Mouse (Mus musculus) left cerebral cortex, postnatal 25 days (tissue): ENCODE measurements around the gene Lrrc8c. TPM values are rescaled to one million over a fixed set of nuclear protein-coding genes. Genes with fewer than 3 reads are reported as not detected.

ENCODE experiments used
- DNase-seq, 2 experiments: peaks; one replicate each; pipeline ENCODE4 v3.0.0; 2022; ENCODE audit warnings: low spot score in 2 of 2, mixed read lengths in 1 of 2
- intact Hi-C: fragments of 180-260 bp; cut with DNase I; formaldehyde crosslinking; loops from one replicate; pipeline ENCODE4 v1.15.1; 2025
- total RNA-seq, 2 experiments: library from RNA; stranded (reverse); gene quantifications; 2 replicates each; pipeline ENCODE4 v1.2.3; 2021

Lrrc8c gene
- 10 to 100 TPM; 30.4 to 35.0 TPM for total RNA-seq

DNA sequence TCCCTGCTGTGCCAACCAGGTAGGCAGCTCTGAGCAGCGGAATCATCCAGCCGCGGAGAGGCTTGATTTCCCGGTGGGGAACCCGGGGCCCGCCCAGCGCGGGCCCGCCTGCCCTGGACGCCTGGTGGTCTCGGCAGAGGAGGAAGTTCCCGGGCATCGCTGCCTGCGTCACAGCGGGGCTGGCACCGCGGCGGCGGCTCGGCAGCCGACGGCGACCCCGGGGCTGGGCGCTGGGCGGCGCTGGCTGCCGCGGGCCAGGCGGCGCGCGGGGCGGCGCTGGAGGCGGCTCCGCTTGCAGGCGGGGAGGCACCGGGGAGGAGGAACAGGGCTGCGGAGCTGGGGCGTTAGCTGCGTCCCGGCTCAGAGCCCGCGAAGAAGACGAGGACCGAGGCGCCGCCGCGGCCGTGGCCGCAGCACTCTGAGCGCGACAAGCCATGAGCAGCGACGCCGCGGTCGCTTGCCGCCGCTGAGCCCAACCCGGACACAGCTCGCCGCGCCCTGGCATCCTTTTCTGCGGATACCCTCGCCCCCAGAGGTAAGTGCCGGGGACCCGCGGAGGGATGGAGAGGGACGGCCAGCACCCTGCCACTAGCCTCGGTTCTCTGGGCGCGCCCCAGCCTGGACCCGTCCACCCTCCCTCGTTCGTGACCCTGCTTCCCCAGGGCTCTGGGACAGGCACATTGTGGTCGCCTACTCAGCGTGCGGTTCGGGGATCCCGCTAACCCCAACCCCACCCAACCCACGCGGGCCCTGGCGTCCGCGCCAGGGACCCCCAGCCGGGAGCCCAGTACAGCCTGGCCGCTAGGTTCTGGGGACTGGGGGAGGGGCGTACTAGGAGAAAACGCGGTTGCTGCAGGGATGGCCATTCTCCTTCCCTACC lies at the start of gene Lrrc8c:
Gene Lrrc8c (plus strand): TSS at position 293 of the 880 bp plus-strand sequence.
- intact Hi-C loops = loop anchor here (1.0 kb wide), 1 partner anchor 135 kb away; no protein-coding TSS in a partner anchor
- DNase-seq = peak; percentile 89

DNA sequence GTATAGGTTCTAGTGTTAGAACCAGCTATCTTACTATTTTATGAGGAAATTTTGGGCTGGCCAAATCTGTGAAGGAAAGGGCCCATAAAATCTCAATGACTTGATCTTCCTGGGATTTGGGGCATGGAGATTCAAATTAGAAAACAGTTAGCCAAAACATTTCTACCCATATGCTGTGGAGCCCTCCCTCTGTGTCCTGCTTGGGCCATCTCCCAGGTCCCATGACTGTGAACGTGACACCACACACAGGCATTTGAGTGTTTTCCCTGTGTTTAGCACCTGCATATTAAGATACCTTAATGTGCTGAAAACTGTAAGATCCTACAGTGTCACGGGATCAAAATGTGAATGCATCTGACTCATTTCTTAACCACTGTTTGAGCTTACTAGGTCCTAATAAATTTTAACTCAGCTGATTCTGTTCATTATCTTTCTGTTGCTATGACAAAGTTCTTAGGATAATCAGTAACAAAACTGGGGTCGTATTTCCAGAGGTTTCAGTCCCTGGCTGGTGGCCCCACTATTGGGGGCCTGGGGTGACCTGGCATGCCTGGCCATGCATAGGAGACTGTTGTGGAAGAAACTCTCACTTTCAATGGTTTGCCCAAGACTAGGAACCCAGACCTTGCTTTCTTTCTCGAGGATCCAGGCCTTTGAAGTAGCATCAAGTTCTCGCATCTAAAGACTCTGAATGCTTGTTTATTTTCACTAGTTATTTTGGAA lies 46.0 kb upstream of the Lrrc8c start:
- intact Hi-C loops = no loop called here
- no peak for DNase-seq

DNA sequence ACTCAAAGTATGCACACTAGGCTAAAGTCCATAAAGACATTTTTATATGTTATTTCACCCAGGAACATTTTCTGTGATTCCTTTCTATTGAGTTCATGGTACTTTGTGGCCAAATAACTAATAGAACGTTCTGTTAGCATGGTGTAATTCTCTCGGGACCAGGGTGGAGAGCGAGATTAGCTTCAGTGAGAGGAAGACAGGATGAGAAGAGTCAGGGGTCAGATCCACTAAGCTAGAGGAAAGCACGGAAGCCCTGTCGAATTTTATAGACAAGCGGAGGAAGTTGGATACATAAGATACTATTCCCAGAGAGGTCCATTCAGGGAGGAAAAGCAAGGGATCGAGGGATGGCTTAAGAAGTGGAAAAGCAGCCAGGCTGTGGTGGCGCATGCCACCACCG lies 41.7 kb upstream of the Lrrc8c start:
- no peak for DNase-seq
- intact Hi-C loops = no loop called here

DNA sequence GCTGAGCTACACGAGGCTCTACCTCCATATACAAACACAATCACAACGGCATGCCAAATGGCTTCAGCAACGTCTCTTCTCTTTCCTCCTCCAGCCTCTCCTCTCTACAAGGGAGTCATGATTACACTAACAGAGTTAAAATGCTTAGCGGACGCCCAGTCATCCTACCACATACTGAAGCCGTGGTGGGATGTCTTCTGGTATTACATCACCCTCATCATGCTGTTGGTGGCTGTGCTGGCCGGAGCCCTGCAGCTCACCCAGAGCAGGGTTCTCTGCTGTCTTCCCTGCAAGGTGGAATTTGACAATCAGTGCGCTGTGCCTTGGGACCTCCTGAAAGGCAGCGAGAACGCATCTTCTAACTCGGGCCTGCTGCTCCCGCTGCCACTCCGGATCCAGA lies 39.5 kb upstream of the Lrrc8c start:
- intact Hi-C loops = no loop called here

GRCm38 (mm10) chr5:105480561-105480960 lies 38.6 kb upstream of the Lrrc8c start:
- no peak for DNase-seq
- intact Hi-C loops = no loop called here

More for the DNA sequence above, 39.5 kb upstream of the Lrrc8c start:
- DNase-seq = no peak

DNA sequence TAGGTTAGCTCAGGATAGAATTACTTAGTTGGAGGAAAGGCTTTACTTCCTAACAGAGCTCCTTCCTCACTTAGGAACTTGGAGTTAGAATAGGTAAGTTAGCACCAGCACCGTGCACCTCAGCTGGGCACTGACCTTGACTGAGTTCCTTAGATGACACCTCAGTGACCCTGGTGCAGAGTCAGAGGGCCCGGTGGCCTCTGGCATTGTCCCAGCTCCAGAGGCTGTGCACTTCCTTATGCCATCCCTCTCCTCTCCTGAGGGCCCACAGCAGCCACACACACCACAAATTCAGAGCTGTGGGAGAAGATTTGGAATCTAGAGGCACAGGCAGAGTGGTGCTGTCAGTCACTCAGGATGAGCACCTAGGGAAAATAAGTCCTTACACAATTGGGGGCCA lies 35.6 kb upstream of the Lrrc8c start:
- no peak for DNase-seq
- intact Hi-C loops = no loop called here

DNA sequence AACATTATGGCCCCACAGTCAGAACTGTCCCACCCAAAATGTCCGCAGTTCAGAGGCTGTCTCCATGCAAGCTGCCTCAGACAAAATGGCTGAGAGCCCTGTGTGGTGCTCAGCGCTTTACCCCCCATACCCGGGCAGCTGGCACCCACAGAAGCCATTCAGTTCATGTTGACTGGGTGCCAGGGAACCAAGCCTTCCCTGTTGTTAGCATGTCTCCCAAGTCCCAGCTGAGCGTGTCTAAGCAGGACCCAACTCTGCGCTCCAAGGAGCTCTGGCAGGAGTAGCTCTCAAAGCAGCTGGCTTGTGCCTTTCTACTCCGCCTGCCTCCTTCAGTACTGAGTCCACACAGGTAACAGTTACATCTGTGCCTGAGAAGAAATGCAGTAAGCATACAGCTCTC lies 34.9 kb upstream of the Lrrc8c start:
- intact Hi-C loops = no loop called here
- no peak for DNase-seq

DNA sequence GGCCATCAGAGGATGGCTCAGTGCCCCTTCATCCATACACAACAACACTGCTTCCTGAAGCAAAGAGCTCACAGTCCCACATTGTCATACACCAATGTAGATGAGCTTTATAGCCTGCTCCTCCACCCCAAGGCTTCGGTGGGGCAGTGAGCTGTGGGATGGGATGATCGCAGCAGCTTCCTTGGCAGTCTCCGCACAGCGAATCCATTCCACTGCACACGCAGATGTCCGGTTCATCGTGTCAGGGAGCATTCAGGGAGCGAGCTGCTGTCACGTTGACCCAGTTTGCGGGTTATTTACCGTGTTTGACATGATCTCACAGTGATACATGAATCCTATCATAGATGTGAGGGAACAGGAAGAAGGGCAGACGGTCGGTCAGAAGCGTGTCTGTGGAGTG lies 34.3 kb upstream of the Lrrc8c start:
- intact Hi-C loops = no loop called here
- DNase-seq = no peak

DNA sequence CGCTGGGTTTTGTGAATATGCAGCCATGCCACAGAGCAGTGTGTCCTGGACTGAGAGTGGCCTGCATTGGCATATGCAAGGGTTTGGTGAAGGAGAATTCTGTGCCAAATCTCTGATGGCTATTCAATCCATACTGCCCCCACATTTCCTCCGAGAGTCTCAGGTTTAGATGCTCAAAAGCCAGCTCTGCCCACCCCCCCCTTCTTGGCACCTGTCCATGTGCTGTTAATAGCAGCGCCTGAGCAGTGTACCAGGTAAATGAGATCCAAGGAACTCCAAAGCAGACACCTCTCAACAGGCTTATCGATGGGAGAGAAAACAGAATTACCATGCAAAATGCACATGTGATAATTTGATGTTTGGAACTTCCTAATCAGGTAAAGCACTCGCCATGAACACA lies 29.0 kb upstream of the Lrrc8c start:
- DNase-seq = no peak
- intact Hi-C loops = loop anchor here (2.0 kb wide), 1 partner anchor 79 kb away; no protein-coding TSS in a partner anchor

- DNase-seq = peak in 1 of 2 experiments; percentile 42
- intact Hi-C loops = loop anchor here (2.0 kb wide), 1 partner anchor 81 kb away; no protein-coding TSS in a partner anchor
These were observed 27.8 kb upstream of the Lrrc8c start for GRCm38 (mm10) chr5:105491389-105491788.

DNA sequence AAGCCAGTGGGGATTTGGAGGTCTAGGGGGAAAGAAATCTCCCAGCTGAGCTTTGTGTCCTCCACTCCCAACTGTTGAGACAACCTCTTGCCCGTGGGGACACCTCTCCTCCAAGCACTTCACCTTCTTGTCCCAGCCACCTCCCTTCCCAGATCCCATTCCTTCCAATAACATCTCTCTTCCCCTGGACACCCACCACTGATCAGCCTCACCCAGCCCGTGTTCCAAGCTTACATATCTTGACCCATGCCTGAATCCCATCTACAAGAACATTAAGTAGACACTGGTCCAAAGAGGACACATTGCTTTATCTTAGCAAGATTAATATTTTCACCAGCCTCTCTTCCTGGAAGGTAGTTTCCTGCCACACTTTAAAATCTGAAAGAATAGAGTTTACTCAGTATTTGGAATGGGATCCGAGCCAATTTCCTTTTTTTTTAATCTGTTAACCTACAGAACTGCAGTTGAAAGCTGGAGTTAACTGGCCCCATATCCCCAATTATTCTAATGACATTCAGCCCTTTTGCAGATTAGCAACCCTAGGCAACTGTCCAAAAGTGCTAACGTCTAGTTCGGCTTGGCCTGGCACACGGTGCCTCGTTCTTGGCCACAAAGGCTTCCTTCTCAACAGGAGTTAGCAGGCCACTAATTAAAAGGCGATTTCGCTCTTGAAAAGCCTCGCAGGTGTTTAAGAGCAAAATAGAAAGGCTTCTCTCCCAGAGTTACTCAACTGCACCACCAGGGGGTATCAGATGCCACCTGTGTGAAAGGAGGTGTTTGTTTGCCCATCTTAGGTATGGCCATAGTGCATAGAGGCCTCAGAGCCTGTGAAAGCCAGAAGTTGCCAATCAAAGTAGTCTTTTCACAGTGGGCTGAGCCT lies 26.6 kb upstream of the Lrrc8c start:
- peak in 1 of 2 experiments; percentile 39 for DNase-seq
- intact Hi-C loops = loop anchor here (2.0 kb wide), 1 partner anchor 162 kb away; no protein-coding TSS in a partner anchor

GRCm38 (mm10) chr5:105493377-105493776 lies 25.8 kb upstream of the Lrrc8c start:
- intact Hi-C loops = loop anchor here (2.0 kb wide), 1 partner anchor 161 kb away; no protein-coding TSS in a partner anchor
- no peak for DNase-seq

DNA sequence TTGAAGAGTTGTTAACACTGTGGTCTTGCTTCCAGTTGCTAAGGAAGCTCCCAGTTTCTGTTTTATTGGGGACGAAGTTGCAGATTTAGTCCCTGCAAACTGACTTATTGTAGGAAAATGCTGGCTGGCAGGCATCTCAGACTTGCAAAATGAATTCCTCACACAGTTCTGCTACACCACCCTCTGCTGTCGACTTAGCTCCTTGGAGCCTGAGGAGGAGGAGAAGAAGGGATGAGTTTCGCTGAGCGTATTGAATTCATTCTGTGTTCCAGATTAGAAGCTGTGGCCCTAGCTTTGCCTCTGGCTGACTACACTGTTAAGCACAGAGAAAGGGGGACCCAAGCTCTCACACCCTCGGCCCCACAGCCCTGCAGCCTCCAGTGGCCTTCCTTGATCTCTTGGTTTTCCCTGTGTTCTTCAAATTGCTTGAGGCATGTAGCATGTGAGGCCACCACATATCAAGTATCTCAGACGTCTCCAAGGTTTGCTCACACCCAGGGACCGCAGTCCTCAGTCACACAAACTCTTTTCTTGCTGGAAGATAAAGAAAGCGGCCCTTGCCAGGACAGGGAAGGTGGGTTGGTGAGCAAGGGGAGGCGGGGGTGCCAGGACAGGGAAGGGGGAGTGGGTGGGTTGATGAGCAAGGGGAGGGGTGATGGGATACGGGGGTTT lies 24.8 kb upstream of the Lrrc8c start:
- DNase-seq = peak; percentile 56 to 89
- intact Hi-C loops = no loop called here

GRCm38 (mm10) chr5:105494918-105495901 lies 24.0 kb upstream of the Lrrc8c start:
- DNase-seq = peak; percentile 48 to 63
- intact Hi-C loops = no loop called here

- DNase-seq = no peak
- intact Hi-C loops = no loop called here
These were observed 23.1 kb upstream of the Lrrc8c start for GRCm38 (mm10) chr5:105496133-105496532.

GRCm38 (mm10) chr5:105496586-105496985 lies 22.6 kb upstream of the Lrrc8c start:
- intact Hi-C loops = no loop called here
- DNase-seq = no peak

GRCm38 (mm10) chr5:105498429-105499000 lies 20.7 kb upstream of the Lrrc8c start:
- intact Hi-C loops = no loop called here
- no peak for DNase-seq

DNA sequence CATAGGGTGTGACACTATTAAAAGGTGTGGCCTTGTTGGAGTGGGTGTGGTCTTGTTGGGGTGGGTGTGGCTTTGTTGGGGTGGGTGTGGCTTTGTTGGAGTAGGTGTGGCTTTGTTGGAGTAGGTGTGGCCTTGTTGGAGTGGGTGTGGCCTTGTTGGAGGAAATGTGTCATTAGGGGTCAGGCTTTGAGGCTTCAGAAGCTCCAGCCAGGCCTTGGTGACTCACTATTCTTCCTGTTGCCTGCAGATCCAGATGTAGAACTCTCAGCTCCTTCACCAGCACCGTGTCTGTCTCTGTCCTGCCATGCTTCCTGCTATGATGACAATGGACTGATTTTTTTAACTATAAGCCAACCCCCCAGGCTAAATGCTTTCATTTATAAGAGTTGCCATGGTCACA lies 19.8 kb upstream of the Lrrc8c start:
- intact Hi-C loops = no loop called here
- no peak for DNase-seq
